Mouse (Mus musculus) limb, embryonic 13.5 days (tissue): ENCODE measurements at regions not wholly inside any gene's neighbourhood (a gene's known extent, or its start where the extent isn't known, plus 50 kb on each side); places are given as distances from the start of the nearest gene placed in this dataset.
"Not testable (repeated sequence)": the region's sequence is repeated elsewhere in the genome, so short reads cannot be mapped to it uniquely, and the experiment has no call there.

Experiments
- ATAC-seq: fragments of 200-750 bp; cut with Nextera tagmentation; 2 replicates; pipeline ENCODE4 v1.8.0; 2017; ENCODE audit warnings: low read depth, moderate number of reproducible peaks, moderate TSS enrichment; ENCODE audit not compliant: low FRiP score
- H3K27ac ChIP-seq: fragments of 300-500 bp; sonication (generic); 2 replicates; pipeline ENCODE4 v1.5.1; 2015; ENCODE audit warnings: inconsistent platforms, mild to moderate bottlenecking, moderate library complexity
- H3K27me3 ChIP-seq: fragments of 300-500 bp; sonication (generic); 2 replicates; pipeline ENCODE4 v1.6.1; 2015; ENCODE audit warnings: mild to moderate bottlenecking, inconsistent platforms
- H3K36me3 ChIP-seq: fragments of 300-500 bp; sonication (generic); 2 replicates; pipeline ENCODE4 v1.6.1; 2015; ENCODE audit warnings: inconsistent platforms, mild to moderate bottlenecking, moderate library complexity
- H3K4me1 ChIP-seq: fragments of 300-500 bp; sonication (generic); 2 replicates; pipeline ENCODE4 v1.6.1; 2015; ENCODE audit warnings: inconsistent platforms
- H3K4me2 ChIP-seq: fragments of 300-500 bp; sonication (generic); replicated peaks from 2 replicates; pipeline ENCODE4 v1.6.1; 2015; ENCODE audit warnings: inconsistent platforms, mild to moderate bottlenecking, moderate library complexity
- H3K4me3 ChIP-seq: fragments of 300-500 bp; sonication (generic); 2 replicates; pipeline ENCODE4 v1.5.1; 2015; ENCODE audit warnings: moderate library complexity, mild to moderate bottlenecking, inconsistent platforms
- H3K9ac ChIP-seq: fragments of 300-500 bp; sonication (generic); 2 replicates; pipeline ENCODE4 v1.6.1; 2015; ENCODE audit warnings: mild to moderate bottlenecking, inconsistent platforms
- H3K9me3 ChIP-seq: fragments of 300-500 bp; sonication (generic); 2 replicates; pipeline ENCODE4 v1.6.1; 2016; ENCODE audit warnings: inconsistent platforms
- WGBS: fragments of 180-500 bp; shearing (Covaris S2); methylation state at CpG from one replicate; pipeline ENCODE4 v1.1.7; 2015; 5-methylcytosine and 5-hydroxymethylcytosine counted together

DNA sequence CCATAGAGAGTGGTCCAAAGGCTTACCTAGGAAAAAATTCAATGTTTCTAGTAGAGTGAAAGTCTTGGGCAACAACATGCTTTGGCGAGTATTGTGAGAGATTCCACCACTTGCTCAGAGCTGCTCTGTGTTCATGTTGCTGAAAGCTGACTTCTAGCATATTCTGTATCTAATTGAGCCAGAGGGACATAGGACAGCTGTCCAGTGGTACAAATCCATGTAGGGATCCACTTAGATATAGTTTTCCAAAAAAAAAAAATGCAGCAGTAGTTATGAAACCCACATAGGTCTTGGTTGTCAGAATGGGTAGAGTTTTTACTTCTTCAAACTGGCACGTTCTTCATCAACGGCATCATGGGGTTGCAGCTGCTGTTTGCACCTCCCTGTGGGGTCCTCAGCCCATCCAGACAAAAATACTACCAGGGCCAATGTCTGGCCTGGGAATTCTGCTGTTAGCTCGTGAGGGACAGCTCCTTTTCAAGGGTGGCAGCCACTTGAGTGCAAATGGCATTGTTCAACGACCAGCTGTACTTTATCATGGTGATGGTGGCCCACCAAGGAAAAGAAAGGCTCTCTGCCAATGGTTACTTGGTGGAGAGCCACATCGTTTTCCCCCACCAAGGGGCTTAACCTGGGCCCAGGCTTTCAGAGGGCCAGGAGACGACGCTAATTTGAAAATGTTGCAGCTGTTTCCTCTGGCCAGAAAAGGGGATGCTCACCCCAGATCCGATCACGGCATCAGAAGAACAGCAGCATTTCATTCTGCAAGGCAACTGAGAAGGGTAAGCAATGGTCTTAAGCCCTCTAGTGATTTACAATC, 181.4 kb downstream of the Cdca7 start:
- Histone ChIP-seq H3K9ac (no peak overlapping the region), H3K27ac (no peak overlapping the region), H3K4me2 (no peak overlapping the region), H3K9me3 (0 out of 2 replicates have a peak, but pooled peaks cover 6% of the 10 kb centered on the region), H3K4me1 (no peaks in the 10 kb centered on the region), H3K36me3 (no peaks in the 10 kb centered on the region), H3K27me3 (no peaks in the 10 kb centered on the region), H3K4me3 (no peak overlapping the region)
- ATAC-seq, result no peak
- 68% methylated on average over 10 of the region's 10 CpGs for WGBS

DNA sequence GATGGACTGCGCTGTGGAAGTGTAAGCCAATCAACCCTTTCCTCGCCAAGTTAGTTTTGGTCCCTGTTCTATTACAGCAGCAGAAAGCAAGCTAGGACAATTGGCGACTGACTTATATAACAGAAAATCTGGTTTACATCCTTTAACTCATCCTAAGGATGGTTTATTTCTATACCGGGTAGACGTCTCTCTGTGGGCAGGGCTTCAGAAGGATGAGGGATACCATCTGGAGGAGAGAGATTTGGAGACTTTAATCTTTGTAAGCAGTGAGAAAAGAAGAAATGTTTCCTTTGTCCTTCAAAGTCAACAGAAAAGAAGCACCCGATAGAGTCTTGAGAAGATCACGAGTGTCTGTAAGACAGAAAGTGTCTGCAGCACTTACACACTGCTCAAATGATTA, 186.4 kb downstream of the Cdca7 start:
- Histone ChIP-seq H3K9me3 (0 out of 2 replicates have a peak, but pooled peaks cover 6% of the 10 kb centered on the region), H3K36me3 (no peaks in the 10 kb centered on the region), H3K4me1 (no peaks in the 10 kb centered on the region), H3K9ac (no peak overlapping the region), H3K27ac (no peak overlapping the region), H3K4me3 (no peak overlapping the region), H3K27me3 (no peaks in the 10 kb centered on the region), H3K4me2 (no peak overlapping the region)
- WGBS, result 86% methylated on average over 7 of the region's 7 CpGs
- ATAC-seq, result no peak

DNA sequence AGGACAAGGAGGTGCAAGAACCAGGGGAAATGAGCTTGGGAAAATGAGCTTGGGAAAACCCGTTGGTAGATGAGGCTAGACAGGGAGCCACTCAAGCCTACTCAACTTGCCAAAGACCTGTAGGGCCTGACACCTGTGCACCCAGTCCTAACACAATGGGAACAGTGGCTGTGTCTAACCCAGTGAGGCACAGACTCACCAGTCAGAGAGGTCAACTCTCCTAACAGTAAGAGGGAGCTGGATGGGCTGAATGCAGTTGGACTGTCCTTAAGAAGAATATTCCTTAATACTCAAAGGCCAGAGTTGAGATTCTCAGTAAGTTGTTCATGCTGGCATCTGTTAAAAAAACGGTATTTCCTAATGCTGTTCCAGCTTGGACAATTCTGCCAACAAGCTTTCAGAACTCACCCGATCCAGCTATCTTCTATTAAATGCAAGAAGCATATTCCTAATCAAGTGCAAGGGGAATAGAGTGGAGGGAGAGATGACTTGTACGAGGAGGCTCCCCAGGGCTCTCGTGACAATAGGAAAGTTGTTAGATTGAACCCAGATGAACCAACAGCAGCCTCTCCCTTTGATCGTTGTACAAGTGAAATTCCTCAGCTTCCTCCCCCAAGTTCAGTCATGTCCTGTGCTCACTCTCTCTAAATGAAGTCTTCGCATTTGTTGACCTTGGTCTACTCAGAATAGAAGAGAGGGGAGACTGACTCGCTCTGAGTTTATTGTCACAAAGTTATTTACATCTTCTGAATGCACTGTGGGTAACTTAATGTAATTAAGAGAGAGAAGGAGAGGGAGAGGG, 187.2 kb downstream of the Cdca7 start:
- no peak overlapping the region for H3K27ac ChIP-seq
- ATAC-seq, result no peak

DNA sequence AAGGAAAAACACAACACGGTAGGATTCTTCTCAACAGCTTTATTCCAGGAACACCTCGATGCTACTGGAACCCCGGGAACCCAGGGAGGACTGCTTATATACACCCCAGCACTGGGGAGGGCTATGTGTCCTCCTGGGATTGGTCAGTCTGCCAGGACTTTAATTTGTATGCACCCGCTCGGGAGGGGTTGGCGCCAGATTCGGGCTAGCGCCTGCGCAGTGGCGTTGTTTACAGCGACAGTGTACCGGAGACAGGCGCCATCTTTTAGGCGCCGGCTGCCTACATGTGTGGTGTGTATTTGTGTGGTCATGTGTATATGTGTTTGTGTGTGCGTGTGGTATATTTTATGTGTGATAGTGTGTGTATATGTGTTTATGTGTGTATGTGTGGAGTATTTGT, 191.4 kb downstream of the Cdca7 start:
- H3K9me3 ChIP-seq, H3K36me3 ChIP-seq, H3K4me3 ChIP-seq, H3K9ac ChIP-seq, H3K27me3 ChIP-seq, H3K27ac ChIP-seq, H3K4me2 ChIP-seq, ATAC-seq, H3K4me1 ChIP-seq: not testable (repeated sequence)
- 96% methylated on average over 16 of the region's 16 CpGs for WGBS

More for the DNA sequence above, 187.2 kb downstream of the Cdca7 start:
- H3K4me2 ChIP-seq, result no peak overlapping the region
- H3K4me1 ChIP-seq, result no peaks in the 10 kb centered on the region
- H3K4me3 ChIP-seq, result no peak overlapping the region
- 57% methylated on average over 8 of the region's 8 CpGs for WGBS
- H3K27me3 ChIP-seq, result no peaks in the 10 kb centered on the region
- no peak overlapping the region for H3K9ac ChIP-seq
- 0 out of 2 replicates have a peak, but pooled peaks cover 6% of the 10 kb centered on the region for H3K9me3 ChIP-seq
- H3K36me3 ChIP-seq, result no peaks in the 10 kb centered on the region

DNA sequence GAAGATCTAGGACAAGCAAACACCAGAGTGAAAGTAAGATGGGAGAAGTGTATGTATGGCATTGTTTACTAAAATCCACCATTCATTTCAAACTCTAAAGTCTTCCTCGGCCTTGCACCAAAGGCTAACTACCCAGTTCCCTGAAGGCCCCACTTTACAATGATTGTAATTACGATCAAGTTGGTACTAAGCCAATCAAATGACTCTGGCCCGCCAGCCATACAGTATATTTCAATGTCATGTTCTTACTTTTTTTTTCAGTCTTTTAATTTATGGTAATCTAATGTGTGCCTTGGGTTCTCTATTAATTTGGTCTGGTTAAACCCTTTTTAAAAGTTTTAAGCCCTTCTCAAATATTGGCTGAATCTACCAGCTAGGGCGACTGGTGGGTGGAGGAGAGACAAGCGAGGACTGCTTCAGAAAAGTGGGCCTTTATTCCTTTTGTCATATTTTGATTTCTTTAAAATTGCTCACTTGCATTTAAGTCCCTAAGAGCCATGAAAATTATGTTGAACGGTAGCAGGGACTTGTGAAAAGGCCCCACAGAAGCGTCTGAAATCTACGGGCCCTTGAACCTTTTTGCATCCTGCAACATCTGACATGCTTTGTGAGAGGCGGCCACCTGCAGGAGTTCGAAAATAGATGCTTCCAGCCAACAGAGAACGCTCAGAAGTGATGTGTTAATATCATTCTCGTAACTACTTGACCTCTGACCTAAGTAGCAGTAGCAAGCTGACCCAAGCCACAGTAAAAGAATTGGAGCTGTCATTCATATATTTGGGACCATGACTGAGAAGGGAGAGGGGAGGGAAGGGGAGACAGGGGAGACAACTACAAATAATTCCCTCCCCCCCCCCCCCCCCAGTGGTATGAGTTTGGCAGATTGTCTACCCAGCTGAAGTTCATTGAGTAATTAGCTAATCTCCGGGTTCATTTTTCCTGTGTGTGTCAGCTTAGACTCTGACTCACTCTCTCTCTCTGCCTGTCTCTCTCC, 197.2 kb downstream of the Cdca7 start:
- Histone ChIP-seq H3K9ac (no peak overlapping the region), H3K27ac (no peak overlapping the region), H3K4me1 (peaks cover 12% of the 10 kb centered on the region), H3K27me3 (no peaks in the 10 kb centered on the region), H3K9me3 (no peaks in the 10 kb centered on the region), H3K4me2 (no peak overlapping the region), H3K4me3 (no peak overlapping the region), H3K36me3 (no peaks in the 10 kb centered on the region)
- ATAC-seq, result no peak
- WGBS, result 51% methylated on average over 13 of the region's 13 CpGs

DNA sequence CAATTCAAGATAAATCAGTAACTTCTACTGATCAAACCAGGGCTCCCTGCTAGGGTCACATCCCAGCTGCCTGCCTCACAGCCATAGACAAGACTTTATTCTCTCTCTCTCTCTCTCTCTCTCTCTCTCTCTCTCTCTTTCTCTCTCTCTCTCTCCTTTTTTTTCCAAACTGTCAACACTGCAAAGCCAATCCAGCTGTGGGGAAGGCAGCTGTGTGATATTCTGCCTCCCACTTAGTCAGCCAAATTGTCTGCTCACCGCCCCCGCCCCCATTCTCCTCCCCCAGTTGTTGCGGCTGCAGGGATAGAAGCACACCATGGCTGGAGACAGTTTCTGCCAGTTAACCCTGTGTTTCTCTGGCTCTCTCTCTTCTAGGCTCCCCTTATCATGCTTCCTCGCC, 198.3 kb downstream of the Cdca7 start:
- no peaks in the 10 kb centered on the region for H3K36me3 ChIP-seq
- H3K9ac ChIP-seq, result no peak overlapping the region
- no peak overlapping the region for H3K4me2 ChIP-seq
- no peaks in the 10 kb centered on the region for H3K9me3 ChIP-seq
- peak; percentile 57; the same call in 1 of the 2 replicates for ATAC-seq
- H3K27me3 ChIP-seq, result no peaks in the 10 kb centered on the region
- WGBS, result 12% methylated on average over 4 of the region's 4 CpGs
- H3K4me3 ChIP-seq, result no peak overlapping the region
- H3K27ac ChIP-seq, result no peak overlapping the region
- peaks cover 12% of the 10 kb centered on the region for H3K4me1 ChIP-seq

DNA sequence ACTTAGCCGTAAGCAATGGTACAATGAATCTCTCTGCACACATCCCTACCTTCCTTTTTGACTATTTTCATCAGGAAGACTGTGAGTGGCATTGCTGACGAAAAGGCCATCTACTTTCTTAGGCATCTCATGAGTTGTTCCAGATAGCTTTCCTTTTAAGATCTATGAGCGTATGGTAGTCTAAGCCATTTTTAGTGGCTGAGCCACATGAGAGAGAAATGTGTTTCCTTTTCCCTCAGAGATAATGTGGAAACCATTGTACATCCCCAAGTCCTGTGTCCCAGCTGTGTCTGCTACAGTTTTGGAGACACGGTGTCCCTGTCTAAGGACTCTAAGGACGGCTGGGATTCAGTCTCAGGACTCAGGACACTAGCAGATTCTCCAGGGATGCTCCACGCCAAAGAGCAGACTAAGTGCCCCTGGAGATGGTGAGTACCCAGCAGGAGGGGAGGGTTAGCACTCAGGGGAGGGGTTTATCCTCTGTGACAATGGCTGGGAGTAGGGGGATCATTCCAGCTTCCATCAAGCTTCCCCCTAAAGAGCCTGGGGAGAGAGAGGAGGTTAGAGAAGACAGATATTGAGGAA, 199.0 kb downstream of the Cdca7 start:
- H3K4me3 ChIP-seq, result no peak overlapping the region
- ATAC-seq, result no peak
- no peaks in the 10 kb centered on the region for H3K27me3 ChIP-seq
- no peaks in the 10 kb centered on the region for H3K36me3 ChIP-seq
- no peak overlapping the region for H3K27ac ChIP-seq
- 70% methylated on average over 6 of the region's 6 CpGs for WGBS
- peaks cover 12% of the 10 kb centered on the region for H3K4me1 ChIP-seq
- H3K9ac ChIP-seq, result no peak overlapping the region
- no peak overlapping the region for H3K4me2 ChIP-seq
- no peaks in the 10 kb centered on the region for H3K9me3 ChIP-seq

DNA sequence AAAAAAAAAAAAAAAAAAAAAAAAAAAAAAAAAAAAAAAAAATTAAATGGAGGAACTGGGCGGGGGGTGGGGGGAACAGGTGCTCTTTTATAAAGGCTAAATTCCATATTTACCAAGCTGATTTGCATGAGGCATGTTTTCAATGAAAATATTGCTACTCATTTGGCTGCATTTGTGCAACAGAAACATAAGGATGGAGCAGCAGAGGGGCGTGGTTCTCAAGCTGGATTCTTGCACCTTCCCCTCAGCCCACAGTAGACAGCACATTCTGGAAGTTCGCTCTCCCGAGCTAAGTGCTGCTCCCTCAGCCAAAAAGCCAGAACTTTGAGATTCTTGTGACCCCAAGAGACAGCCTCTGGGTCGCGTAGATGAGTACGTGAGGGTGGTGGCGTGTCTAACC, 201.8 kb downstream of the Cdca7 start:
- Histone ChIP-seq H3K9me3 (no peaks in the 10 kb centered on the region), H3K4me2 (no peak overlapping the region), H3K27ac (no peak overlapping the region), H3K4me1 (peaks cover 12% of the 10 kb centered on the region), H3K36me3 (no peaks in the 10 kb centered on the region), H3K9ac (no peak overlapping the region), H3K27me3 (no peaks in the 10 kb centered on the region), H3K4me3 (no peak overlapping the region)
- WGBS, result 88% methylated on average over 8 of the region's 8 CpGs
- no peak for ATAC-seq

DNA sequence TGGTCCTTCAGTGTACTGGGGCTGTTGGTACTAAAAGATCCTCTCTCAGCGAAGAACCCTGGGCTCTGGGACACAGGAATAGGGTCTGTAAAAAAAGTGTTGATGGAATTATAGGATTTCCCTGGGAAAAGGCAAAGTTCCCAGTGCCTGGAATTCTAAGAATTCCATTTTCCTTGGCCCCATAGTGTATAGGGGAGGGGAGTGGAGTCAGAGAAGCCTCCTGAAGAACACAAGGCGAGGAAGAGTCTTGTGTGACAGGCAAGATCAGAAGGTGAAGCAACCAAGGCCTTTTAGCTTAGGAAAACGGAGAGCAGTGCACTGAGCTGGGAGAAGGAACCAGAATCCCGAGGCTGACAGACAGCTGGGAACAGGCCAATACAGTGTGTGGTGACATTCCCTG, 212.1 kb downstream of the Cdca7 start:
- 60% methylated on average over 4 of the region's 4 CpGs for WGBS

DNA sequence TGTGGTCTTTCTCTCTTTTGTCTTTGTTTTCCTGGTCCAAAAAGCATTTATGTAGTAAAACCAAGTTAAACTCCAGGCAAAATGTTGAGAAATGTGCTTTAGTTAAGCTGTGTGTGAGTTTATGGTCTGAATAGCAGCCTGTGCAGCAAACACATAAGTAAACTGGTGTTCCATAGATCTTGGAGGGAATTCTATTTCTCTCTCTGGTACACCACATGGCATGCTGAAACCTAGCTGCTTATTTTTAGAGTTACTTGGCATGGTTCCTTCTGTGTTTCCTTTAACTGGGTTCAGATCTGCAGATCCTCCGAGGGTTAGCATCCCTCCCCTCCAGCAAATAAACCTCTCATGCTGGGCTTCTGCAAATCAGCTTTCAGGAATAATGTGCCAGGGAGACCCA, 225.1 kb downstream of the Cdca7 start:
- ATAC-seq, result no peak
- Histone ChIP-seq H3K27ac (no peak overlapping the region), H3K9me3 (no peaks in the 10 kb centered on the region), H3K27me3 (no peaks in the 10 kb centered on the region), H3K4me1 (peaks cover 17% of the 10 kb centered on the region; the same call in 1 of the 2 replicates), H3K4me3 (no peak overlapping the region), H3K4me2 (no peak overlapping the region), H3K9ac (no peak overlapping the region), H3K36me3 (no peaks in the 10 kb centered on the region)
- 37% methylated on average over 1 of the region's 1 CpGs for WGBS

More for the DNA sequence above, 212.1 kb downstream of the Cdca7 start:
- Histone ChIP-seq H3K4me1 (no peaks in the 10 kb centered on the region), H3K4me3 (no peak overlapping the region), H3K4me2 (no peak overlapping the region), H3K27me3 (no peaks in the 10 kb centered on the region), H3K27ac (no peak overlapping the region), H3K9me3 (peaks cover 12% of the 10 kb centered on the region; the same call in 1 of the 2 replicates), H3K9ac (no peak overlapping the region), H3K36me3 (no peaks in the 10 kb centered on the region)
- ATAC-seq, result no peak

DNA sequence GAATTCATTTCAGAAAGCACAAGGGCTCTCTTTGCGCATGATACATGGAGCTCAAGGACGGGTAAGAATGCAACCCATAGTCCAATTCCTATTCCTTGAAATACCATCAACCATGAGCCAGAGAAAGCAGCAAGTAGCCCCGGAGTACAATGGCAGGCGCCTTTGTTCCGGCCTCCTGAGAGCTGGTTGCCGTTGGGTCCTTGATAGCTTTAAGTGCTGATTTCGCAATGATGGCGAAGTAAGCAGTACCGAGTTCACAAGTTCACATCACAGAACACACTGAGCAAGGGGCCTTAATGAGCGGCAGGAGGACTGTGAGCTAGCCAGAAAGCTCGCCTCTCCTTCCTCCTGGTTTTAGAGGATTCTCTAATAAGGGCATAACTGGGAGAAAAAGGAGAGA, 227.3 kb downstream of the Cdca7 start:
- H3K9ac ChIP-seq, result 0 out of 2 replicates have a peak overlapping the region, but pooled peaks have one; percentile 2
- no peaks in the 10 kb centered on the region for H3K27me3 ChIP-seq
- no peak overlapping the region for H3K4me3 ChIP-seq
- H3K36me3 ChIP-seq, result no peaks in the 10 kb centered on the region
- no peak for ATAC-seq
- 0 out of 2 replicates have a peak overlapping the region, but pooled peaks have one; percentile 3 for H3K4me2 ChIP-seq
- no peaks in the 10 kb centered on the region for H3K9me3 ChIP-seq
- WGBS, result 58% methylated on average over 11 of the region's 11 CpGs
- H3K4me1 ChIP-seq, result peaks cover 17% of the 10 kb centered on the region; the same call in 1 of the 2 replicates
- H3K27ac ChIP-seq, result no peak overlapping the region
